13 mouse cellular contexts compared by ENCODE assay signal in the genomic region with DNA sequence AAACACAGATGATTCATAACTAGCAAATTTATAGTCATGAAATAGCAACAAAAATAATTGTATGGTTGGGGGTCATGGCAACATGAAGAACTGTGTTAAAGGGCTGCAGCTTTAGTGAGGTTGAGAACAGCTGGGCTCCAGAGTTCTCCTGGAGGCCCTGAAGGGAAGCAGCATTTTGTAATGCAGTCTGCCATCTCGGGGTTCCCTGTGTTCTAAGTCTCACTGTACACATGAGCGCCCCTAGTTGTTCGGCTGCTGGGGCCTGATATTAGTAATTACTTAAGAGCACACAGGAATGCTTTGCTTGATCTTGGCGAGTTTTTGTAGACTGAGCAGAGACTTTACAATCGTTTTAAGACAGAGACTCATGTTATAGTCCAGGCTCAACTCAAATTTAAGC. TPM values are rescaled to one million over a fixed set of nuclear protein-coding genes. Genes with fewer than 3 reads are reported as not detected.
"Had no signal": no experiment of that assay in that cellular context is flagged by ENCODE, and none has a peak within 500 bp of the region (broad histone marks: within the 10 kb centered on the region; RNA-seq: fewer than 3 reads in every experiment).

No protein-coding gene starts in this region.

- H3K27ac ChIP-seq: left cerebral cortex, adult 2 months; limb, embryonic 15.5 days; lung, embryonic 15.5 days; midbrain, embryonic 13.5 days had no signal

- H3K4me2 ChIP-seq: limb, embryonic 15.5 days; lung, embryonic 15.5 days; midbrain, embryonic 13.5 days had no signal

- H3K4me1 ChIP-seq: limb, embryonic 15.5 days; midbrain, embryonic 13.5 days had no signal

- H3K9me3 ChIP-seq: limb, embryonic 15.5 days; lung, embryonic 15.5 days; midbrain, embryonic 13.5 days had no signal

- ATAC-seq: midbrain, embryonic 13.5 days had no signal

- H3K9ac ChIP-seq: limb, embryonic 15.5 days; lung, embryonic 15.5 days; midbrain, embryonic 13.5 days had no signal

- H3K27me3 ChIP-seq: limb, embryonic 15.5 days; lung, embryonic 15.5 days; midbrain, embryonic 13.5 days had no signal

- H3K36me3 ChIP-seq: limb, embryonic 15.5 days; lung, embryonic 15.5 days; midbrain, embryonic 13.5 days had no signal

- DNase-seq: kidney, adult 8-10 months; kidney, postnatal 25 days; lung, postnatal 36 days; right cerebral cortex, postnatal 14 days; thymus, postnatal 36 days had no signal

- H3K4me3 ChIP-seq: left cerebral cortex, adult 2 months; limb, embryonic 15.5 days; lung, embryonic 15.5 days; midbrain, embryonic 13.5 days had no signal

RNA-seq across cellular contexts. Expression of gene Smlr1, which starts 1.6 kb away (rescaled TPM):
- polyA plus RNA-seq: limb, embryonic 11.5 days; limb, embryonic 15.5 days; lung, embryonic 15.5 days; midbrain, embryonic 13.5 days; midbrain, postnatal 0 days; neural tube, embryonic 14.5 days; thymus, postnatal 0 days had no signal
